Mouse (Mus musculus) bone marrow, adult 2 months (tissue): ENCODE results near the gene Dag1.

ENCODE experiments used
- CTCF ChIP-seq: fragments of 200-500 bp; IDR thresholded peaks from 2 replicates; pipeline ENCODE4 v1.5.1; 2011; ENCODE audit warnings: low read length, control low read depth; ENCODE audit not compliant: control insufficient read depth, insufficient read depth
- POLR2A ChIP-seq: fragments of 200-500 bp; IDR thresholded peaks from 2 replicates; pipeline ENCODE4 v1.6.1; 2011; ENCODE audit warnings: low read depth, mild to moderate bottlenecking, control low read depth, low read length, borderline replicate concordance; ENCODE audit not compliant: control insufficient read depth

GRCm38 (mm10) chr9:108275331-108275659 is 11.5 kb upstream of the Dag1 start:
- TF ChIP-seq CTCF (no peak), POLR2A (no peak)
